Mouse (Mus musculus): ENCODE measurements around the gene Ltbp1.

GRCm38 (mm10) chr17:75436819-75437218, 431.5 kb downstream of the Ltbp1 start:
- no peak for TF ChIP-seq POLR2A (IDR thresholded peaks at IDR 0.05; ENCODE audit: insufficient read depth, low read depth, low read length)
- TF ChIP-seq CTCF (IDR thresholded peaks at IDR 0.05; ENCODE audit: insufficient read depth, low read depth, low read length) = no peak

All from olfactory bulb, adult 2 months (tissue).